Mouse (Mus musculus) thymus, postnatal 10 days (tissue): ENCODE measurements around the gene Nudt5.

Source experiments
- DNase-seq, 2 experiments: peaks; one replicate each; pipeline ENCODE4 v3.0.0; 2021; ENCODE audit warnings: low spot score in 2 of 2

The Nudt5 gene

GRCm38 (mm10) chr2:5844873-5845631 lies at the start of gene Nudt5, which contains the start of gene Cdc123:
Nudt5 (plus strand) TSS chr2:5845019.
Cdc123 (minus strand) TSS chr2:5845164.
- DNase-seq, result peak; percentile 76 to 79

- DNase-seq, result no peak
Observed at GRCm38 (mm10) chr2:5797816-5798672, 46.8 kb upstream of the Nudt5 start.

GRCm38 (mm10) chr2:5801182-5801640 lies 43.6 kb upstream of the Nudt5 start:
- DNase-seq, result no peak

- no peak for DNase-seq
Observed at GRCm38 (mm10) chr2:5801927-5802590, 42.8 kb upstream of the Nudt5 start.

- DNase-seq, result no peak
Observed at GRCm38 (mm10) chr2:5804440-5805045, 40.3 kb upstream of the Nudt5 start.

GRCm38 (mm10) chr2:5805228-5805627 lies 39.6 kb upstream of the Nudt5 start:
- DNase-seq, result no peak

- peak in 1 of 2 experiments; percentile 25 for DNase-seq
Observed at GRCm38 (mm10) chr2:5806201-5806600, 38.6 kb upstream of the Nudt5 start.

- no peak for DNase-seq
Observed at GRCm38 (mm10) chr2:5810036-5810718, 34.6 kb upstream of the Nudt5 start.

GRCm38 (mm10) chr2:5811235-5811782 lies 33.5 kb upstream of the Nudt5 start:
- no peak for DNase-seq

- no peak for DNase-seq
Observed at GRCm38 (mm10) chr2:5821264-5821663, 23.6 kb upstream of the Nudt5 start.

GRCm38 (mm10) chr2:5822449-5822848 lies 22.4 kb upstream of the Nudt5 start:
- DNase-seq, result no peak

- DNase-seq, result no peak
Observed at GRCm38 (mm10) chr2:5824213-5824612, 20.6 kb upstream of the Nudt5 start.

GRCm38 (mm10) chr2:5824685-5825084 lies 20.1 kb upstream of the Nudt5 start:
- DNase-seq, result no peak

GRCm38 (mm10) chr2:5825265-5825913 lies 19.4 kb upstream of the Nudt5 start:
- DNase-seq, result no peak

- DNase-seq, result no peak
Observed at GRCm38 (mm10) chr2:5840815-5841214, 4.0 kb upstream of the Nudt5 start.

- no peak for DNase-seq
Observed at GRCm38 (mm10) chr2:5844181-5844872, 492 bp upstream of the Nudt5 start.

- no peak for DNase-seq
Observed at GRCm38 (mm10) chr2:5845826-5846225, 1.0 kb downstream of the Nudt5 start.

- DNase-seq, result no peak
Observed at GRCm38 (mm10) chr2:5851116-5851515, 6.3 kb downstream of the Nudt5 start.

- DNase-seq, result no peak
Observed at GRCm38 (mm10) chr2:5851866-5852265, 7.0 kb downstream of the Nudt5 start.

GRCm38 (mm10) chr2:5862834-5863233 lies 18.0 kb downstream of the Nudt5 start, which contains the start of gene Gm13199:
Gm13199 (minus strand) TSS chr2:5862934.
- no peak for DNase-seq
